Mouse (Mus musculus) CD4-positive helper T cell, adult 2 months (primary cell): Measurements from ENCODE around the gene Zic1.

Experiments
- DNase-seq: peaks from one replicate; pipeline ENCODE4 v3.0.0-alpha.2; 2012; ENCODE audit warnings: low read depth, missing footprints, low spot score

The Zic1 gene

GRCm38 (mm10) chr9:91384693-91385560 is 19.3 kb upstream of the Zic1 start:
- DNase-seq: no peak

GRCm38 (mm10) chr9:91384136-91384500 is 18.5 kb upstream of the Zic1 start:
- DNase-seq: no peak

DNA sequence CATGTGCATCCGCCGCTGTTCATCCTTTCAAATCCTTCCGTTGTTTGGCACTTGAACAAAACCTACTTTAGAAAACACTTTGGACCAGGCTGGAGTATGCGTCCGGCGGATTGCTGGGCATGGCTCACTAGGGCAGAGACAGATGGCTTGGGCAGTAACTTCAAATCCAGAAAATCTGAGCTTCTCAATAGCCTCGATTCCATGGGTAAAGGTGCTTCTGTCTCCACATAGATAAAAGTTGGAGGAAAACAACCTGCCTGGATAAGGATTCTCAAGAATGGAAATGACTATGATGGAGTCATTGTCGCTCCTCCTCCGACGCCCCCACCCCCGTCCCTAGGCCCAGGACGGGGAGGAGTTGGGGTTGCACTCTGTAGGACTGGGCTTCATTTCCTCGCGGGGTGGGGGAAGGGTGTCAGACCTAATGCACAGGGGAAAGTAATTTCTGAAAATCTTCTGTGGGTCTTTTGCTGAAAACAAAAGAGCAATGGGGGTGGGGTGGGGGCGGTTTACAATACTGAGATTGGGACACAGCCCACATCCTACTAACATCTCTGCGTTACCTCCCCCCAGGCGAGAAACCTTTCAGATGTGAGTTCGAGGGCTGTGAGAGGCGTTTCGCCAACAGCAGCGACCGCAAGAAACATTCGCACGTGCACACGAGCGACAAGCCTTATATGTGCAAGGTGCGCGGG is 18.0 kb upstream of the Zic1 start:
- no peak for DNase-seq

DNA sequence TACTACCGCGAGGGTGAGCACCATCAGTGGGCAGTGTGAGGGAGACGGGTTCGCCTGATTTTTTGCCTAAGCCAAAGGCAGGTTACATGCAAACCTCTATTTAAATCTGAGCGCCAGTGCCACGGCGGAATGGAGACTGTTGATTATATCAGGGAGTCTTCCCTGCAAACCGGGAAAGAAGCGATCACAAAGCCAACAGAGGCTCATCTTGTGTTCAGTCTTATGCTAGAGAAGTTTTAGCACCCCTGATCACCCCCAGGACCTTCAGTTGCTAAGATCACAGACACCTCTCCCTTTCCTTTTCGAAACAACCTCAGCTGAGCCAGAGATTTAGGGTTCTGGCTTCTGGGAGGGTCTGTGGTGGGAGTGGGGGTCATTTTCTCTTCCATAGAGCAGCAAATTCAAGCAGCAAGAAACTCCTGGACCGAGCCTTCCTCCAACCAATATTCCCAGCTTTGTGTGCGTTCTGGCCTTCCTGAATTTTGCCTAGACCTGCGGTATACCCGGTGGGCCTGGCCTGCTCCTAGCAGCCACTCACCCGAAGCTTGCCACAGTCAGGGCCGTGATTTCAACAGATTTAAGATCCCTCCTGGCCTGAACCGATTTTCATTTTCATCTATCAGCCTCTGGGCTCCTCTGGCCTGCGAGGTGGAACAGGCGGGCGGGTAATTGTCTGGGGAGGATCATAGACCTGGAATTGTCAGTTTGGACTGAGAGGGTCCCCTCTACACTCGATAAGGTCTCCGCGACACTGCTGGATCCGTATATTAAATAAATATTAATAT is 17.1 kb upstream of the Zic1 start:
- DNase-seq: no peak

DNA sequence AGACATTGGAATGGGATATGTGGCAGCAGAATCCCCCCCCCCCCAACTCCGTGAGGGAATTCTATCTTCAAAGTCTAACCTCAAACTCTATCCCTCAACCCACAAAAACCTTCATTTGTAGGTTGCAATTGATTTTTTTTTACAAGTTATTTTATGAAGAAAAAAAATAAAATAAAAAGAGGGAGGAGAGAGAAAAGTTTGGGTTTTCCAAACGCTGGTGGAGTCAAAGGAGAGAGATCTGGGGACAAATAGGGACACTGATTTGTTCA is 16.4 kb upstream of the Zic1 start:
- DNase-seq: no peak

GRCm38 (mm10) chr9:91381284-91382110 is 15.9 kb upstream of the Zic1 start:
- DNase-seq: no peak

- no peak for DNase-seq
Measured at GRCm38 (mm10) chr9:91380458-91380914, 14.9 kb upstream of the Zic1 start.

DNA sequence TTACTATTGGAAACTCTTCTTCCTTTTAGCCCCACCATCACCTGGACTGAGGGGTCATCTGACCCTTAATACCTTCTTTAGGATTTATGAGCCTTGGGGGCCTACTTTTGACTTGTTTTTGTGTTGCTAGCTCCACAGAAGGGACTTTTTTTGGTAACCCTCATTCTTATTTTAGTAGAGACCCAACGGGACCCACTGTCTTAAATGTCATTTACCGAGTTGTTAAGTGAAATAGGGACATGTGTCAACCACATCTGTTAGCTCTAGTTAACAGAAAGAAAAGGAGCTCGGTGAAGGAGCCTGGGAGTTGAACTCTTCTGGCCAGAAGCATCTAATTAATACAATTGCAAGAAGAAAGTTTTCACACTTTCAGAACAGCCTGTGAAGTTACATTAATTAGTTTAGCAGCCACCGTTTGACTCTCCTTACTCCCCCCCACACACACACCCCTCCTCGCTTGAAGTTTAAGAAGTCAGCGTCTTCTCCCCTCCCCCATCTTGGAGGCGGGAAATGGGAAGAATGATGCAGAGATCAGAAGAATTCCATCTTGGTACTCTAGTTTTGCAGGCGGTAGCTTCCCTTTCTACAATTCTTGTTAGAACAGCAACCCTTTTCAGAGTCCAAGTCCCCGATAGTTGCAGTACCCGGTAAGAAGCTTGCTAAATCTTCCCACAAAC is 14.3 kb upstream of the Zic1 start:
- DNase-seq: no peak

- no peak for DNase-seq
Measured at GRCm38 (mm10) chr9:91379300-91379635, 13.7 kb upstream of the Zic1 start.

DNA sequence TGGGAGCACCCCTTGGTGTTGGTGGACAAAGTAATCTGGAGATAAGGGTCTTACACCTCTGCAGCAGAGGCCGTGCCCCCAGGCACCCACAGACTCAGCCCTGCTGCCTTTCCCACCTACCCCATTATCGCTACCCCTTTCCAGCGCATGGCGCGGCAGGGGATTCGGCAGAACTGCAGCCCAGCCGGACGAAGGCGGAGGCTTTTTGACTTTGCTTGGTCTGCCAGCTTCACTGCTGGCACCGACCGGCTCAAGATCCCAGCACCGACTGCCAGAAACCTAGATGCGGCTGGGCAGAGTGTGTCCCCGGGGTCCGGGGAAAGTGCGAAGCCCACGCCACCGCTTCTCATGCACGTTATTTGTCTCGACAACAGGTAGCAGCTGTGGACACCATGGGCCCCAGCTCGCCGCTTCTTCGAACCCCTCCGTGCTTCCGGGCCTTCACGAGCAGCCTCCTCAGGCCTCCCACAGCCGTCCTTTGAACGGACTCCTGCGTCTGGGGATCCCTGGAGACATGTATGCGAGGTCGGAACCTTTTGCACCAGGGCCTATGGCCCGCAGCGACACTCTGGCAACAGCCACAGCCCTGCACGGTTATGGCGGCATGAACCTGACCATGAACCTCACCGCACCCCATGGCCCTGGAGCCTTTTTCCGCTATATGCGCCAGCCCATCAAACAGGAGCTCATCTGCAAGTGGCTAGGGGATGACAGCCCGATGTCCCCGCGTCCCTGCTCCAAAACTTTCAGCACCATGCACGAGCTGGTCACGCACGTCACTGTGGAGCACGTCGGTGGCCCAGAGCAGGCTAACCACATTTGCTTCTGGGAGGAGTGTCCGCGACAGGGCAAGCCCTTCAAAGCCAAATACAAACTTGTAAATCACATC is 13.0 kb upstream of the Zic1 start:
- no peak for DNase-seq

- no peak for DNase-seq
Measured at GRCm38 (mm10) chr9:91377873-91378150, 12.2 kb upstream of the Zic1 start.

- DNase-seq: no peak
Measured at GRCm38 (mm10) chr9:91377036-91377872, 11.6 kb upstream of the Zic1 start.

DNA sequence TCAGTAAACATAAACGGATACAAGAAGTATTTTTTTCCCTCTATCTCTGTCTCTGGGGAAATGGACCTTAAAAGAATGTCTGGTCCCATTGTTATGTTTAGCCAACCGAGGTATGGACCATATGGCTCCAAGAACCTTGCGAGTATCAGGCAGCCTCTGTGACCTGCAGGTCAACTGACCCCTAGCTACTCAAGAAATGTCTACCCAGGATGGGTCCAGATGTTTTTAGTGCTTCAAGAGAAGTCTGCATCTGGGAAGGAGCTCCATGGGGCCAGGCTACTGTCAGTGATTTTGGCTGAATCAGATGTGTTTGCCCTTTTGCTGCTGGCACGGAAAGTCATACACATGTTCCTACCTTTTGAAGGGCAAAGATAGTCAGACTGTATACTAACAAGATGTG is 9.1 kb upstream of the Zic1 start:
- no peak for DNase-seq

DNA sequence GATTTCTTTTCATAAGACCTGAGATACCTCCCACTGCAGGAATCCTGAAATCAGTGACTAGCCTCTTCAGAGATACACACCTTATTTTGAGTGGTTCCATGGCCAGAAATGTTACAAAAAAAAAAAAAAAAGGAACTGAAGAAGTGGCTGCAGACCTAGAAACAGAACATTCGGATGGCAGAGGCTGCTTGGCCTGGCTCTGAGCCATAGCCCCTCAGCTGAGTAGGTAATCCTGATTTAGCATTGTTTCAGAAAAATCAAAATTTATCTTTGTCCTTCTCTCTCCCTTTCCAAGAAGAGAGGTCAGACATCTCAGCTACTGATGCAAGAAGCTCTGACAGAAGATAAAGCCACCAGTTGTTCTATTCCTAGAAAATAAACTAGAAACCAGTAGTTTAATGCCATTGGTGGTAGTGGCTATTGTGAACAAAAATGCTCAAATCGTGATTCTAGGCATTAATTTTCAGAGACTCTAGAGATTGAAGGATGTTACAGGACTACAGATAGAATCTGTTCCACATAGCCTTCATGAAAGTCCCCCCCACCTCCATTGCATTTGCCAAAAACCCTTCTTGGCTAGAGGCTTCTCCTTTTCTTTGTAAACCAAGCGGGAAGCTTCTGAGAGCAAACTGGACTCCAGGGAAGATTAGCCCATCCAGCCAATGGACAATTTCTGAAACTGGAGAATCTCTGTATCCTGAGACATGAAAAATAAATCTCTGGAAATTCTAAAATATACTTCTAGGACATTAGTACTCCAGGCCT is 8.4 kb upstream of the Zic1 start:
- no peak for DNase-seq

DNA sequence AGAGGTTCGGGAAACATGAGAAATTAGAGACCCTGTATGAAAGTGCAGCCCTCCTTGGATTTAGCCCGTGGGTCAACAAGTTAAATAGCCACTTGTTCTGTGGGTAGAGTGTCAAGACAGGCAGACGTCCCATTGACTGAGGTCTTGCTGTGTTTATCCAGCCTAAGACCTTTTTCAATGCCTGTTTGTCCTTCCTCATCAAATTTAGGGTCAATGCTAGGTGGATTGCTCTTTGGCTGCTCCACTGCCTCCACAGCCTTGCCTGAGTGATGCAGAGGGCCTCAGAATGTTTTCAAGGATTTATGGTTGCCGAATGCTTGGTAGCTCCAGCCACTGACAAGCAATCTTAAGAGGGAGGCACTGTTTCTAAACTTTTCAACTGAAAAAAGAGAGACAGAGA is 6.0 kb upstream of the Zic1 start:
- no peak for DNase-seq

- DNase-seq: no peak
Measured at GRCm38 (mm10) chr9:91371011-91371410, 5.4 kb upstream of the Zic1 start.

DNA sequence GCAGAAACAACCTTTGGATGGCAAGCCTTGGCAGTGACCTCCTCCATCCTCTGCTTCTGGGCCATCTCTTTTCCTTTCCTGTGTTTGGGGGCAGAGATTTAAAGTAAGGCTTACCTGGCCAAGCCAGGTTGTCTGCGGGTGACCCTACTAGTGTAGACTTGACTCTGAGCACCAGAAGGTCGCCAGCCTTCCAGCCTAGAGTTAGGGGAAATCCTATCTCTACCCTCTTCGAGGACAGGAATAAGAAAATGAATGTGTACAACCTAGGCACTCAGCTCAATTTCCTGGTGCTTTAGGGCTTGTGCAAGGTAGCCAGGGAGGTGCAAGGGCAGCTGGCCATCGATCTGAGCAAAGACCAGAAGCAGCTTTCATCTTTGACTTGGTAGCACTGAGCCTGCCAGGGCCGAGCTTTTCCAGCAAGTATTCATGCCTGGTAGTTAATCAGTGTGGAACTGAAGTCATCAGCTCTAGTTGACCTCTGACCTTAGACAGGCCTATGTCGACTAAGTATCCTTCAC is 4.6 kb upstream of the Zic1 start:
- no peak for DNase-seq

DNA sequence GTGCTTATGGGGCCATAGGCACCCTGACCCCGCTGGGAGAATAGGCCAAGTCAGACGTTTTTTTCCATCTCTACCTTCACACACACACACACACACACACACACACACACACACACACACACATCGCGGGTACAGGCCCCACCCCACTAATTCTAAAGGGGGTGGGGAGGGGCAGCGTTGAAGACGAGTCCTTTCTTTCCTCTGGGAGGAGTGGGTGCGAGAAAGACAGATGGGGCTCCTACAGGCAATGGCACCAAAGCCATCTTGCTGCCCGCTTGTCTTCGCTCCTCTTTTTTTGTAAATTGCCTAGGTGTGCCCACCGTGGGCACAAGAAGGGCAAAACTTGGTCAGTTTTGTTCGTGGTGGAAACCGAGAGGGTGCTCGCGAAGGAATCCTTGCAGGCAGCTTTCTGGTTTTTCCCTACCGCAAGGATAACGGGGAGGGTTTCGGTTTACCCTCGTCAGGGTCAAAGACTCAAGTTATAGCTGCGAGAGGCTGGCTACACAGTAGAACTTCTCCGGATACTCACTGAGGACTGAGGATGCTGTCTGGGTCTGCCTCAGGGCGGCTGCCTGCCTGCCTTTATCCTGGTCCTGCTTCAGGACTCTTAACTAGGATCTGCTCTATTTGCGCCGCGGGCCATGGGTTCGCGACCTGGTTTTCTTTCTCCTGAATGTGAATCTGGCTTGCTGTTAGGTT is 3.8 kb upstream of the Zic1 start:
- no peak for DNase-seq
